Mouse (Mus musculus) limb, embryonic 10.5 days (tissue): ENCODE data around the gene Stpg4. TPM values are rescaled to one million over a fixed set of nuclear protein-coding genes. Genes with fewer than 3 reads are reported as not detected.

Experiments used
- DNase-seq: peaks from one replicate; pipeline ENCODE4 v3.0.0-alpha.2; 2017; ENCODE audit warnings: low spot score
- H3K27ac ChIP-seq: fragments of 300-500 bp; sonication (generic); 2 replicates; pipeline ENCODE4 v1.5.1; 2016; ENCODE audit warnings: mild to moderate bottlenecking
- H3K27me3 ChIP-seq: fragments of 300-500 bp; sonication (generic); 2 replicates; pipeline ENCODE4 v1.6.1; 2016; ENCODE audit warnings: low read depth, mild to moderate bottlenecking; ENCODE audit not compliant: poor library complexity, severe bottlenecking
- H3K36me3 ChIP-seq: fragments of 300-500 bp; sonication (generic); 2 replicates; pipeline ENCODE4 v1.6.1; 2016; ENCODE audit warnings: mild to moderate bottlenecking, moderate library complexity
- H3K4me1 ChIP-seq: fragments of 300-500 bp; sonication (generic); 2 replicates; pipeline ENCODE4 v1.6.1; 2016
- H3K4me3 ChIP-seq: fragments of 300-500 bp; sonication (generic); 2 replicates; pipeline ENCODE4 v1.5.1; 2016; ENCODE audit warnings: mild to moderate bottlenecking, moderate library complexity
- H3K9me3 ChIP-seq: fragments of 300-500 bp; sonication (generic); replicated peaks from 2 replicates; pipeline ENCODE4 v1.6.1; 2016; ENCODE audit warnings: mild to moderate bottlenecking
- WGBS: fragments of 180-500 bp; shearing (Covaris S2); methylation state at CpG from one replicate; pipeline ENCODE4 v1.1.7; 2016; 5-methylcytosine and 5-hydroxymethylcytosine counted together
- polyA plus RNA-seq: library from polyadenylated mRNA; unstranded; fragments of >200 nt; fragmentation: Nextera tagmentation; extraction: Ambion mirVana; gene quantifications from 2 replicates; pipeline ENCODE4 v1.2.1, GENCODE M21; 2016

Stpg4 gene
- polyA plus RNA-seq, 1 experiment from 2014 or later = not detected

GRCm38 (mm10) chr17:87391242-87391641 is 36.3 kb downstream of the Stpg4 start:
- 65% methylated on average over 7 of the region's 7 CpGs for WGBS
- no peaks in the 10 kb centered on the region for H3K36me3 ChIP-seq
- peak; percentile 26 for DNase-seq
- H3K4me3 ChIP-seq = no peak overlapping the region
- H3K27me3 ChIP-seq = no peaks in the 10 kb centered on the region
- peak overlapping the region; percentile 61 for H3K27ac ChIP-seq
- peaks cover 16% of the 10 kb centered on the region for H3K4me1 ChIP-seq
- H3K9me3 ChIP-seq = no peaks in the 10 kb centered on the region

DNA sequence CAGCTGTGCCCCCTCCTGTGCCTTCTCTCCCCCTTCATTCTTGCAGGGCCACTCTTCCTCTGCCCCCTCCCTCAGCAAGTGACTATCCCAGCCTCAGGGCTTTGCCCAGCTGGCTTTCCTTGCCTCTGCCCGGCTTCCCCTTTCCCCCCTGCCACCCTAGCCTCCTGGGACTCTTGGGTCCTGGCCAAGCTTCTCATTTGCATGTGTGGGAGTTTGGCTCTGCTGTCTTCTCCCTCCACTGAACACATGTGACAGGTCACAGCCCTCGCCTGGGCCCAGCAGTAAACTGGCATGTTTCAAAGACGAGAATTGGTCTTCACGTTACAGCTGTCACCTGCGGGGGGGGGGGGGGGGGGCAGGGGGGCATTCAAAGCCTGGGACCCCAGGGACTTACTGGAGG is 40.5 kb downstream of the Stpg4 start:
- Histone ChIP-seq H3K36me3 (no peaks in the 10 kb centered on the region), H3K4me1 (peaks cover 13% of the 10 kb centered on the region; the same call in 1 of the 2 replicates), H3K4me3 (no peak overlapping the region), H3K27me3 (no peaks in the 10 kb centered on the region), H3K27ac (no peak overlapping the region), H3K9me3 (no peaks in the 10 kb centered on the region)
- WGBS = 49% methylated on average over 4 of the region's 5 CpGs
- DNase-seq = no peak

DNA sequence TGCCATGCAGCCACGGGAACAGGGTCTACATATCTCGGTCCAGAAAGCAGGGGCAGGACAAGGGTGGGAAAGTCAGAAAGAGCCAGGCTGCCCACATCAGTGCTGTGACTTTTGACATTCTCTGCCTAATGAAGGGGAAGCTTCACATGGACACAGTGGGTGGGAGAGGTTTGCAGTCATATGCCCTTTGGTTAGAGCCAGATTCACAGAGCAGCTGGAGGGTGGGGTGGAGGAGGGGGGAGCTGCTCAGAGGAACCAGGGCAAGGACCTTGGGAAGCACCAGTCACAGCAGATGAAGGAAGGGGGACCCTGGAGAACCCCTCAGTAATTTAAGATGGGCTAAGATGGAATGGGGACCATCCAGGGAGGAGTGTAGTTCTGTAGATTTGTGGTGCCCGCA is 41.7 kb downstream of the Stpg4 start:
- H3K27ac ChIP-seq = no peak overlapping the region
- DNase-seq = no peak
- peaks cover 10% of the 10 kb centered on the region for H3K4me1 ChIP-seq
- H3K27me3 ChIP-seq = no peaks in the 10 kb centered on the region
- H3K36me3 ChIP-seq = no peaks in the 10 kb centered on the region
- no peak overlapping the region for H3K4me3 ChIP-seq
- no peaks in the 10 kb centered on the region for H3K9me3 ChIP-seq
- 86% methylated on average over 3 of the region's 3 CpGs for WGBS

- H3K27ac ChIP-seq = peak overlapping the region; percentile 87
- DNase-seq = no peak
- H3K36me3 ChIP-seq = no peaks in the 10 kb centered on the region
- 92% methylated on average over 9 of the region's 9 CpGs for WGBS
- H3K4me3 ChIP-seq = no peak overlapping the region
- no peaks in the 10 kb centered on the region for H3K27me3 ChIP-seq
- no peaks in the 10 kb centered on the region for H3K9me3 ChIP-seq
- H3K4me1 ChIP-seq = peaks cover 56% of the 10 kb centered on the region
Measured at GRCm38 (mm10) chr17:87380681-87381080, 46.9 kb downstream of the Stpg4 start.

DNA sequence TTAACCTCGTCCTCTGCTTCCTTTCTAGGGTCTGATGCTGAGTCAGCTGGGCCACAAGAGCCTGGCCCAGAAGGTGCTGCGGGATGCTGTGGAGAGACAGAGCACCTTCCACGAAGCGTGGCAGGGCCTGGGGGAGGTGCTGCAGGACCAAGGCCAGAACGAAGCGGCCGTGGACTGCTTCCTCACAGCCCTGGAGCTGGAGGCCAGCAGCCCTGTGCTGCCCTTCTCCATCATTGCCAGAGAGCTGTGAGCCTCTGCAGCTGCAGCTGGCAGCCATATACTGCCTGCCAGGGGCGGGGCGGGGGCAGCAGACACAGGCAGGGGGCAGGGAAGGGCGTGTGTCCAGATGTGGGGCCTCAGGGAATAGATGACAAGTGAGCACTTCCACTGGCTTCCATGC is 47.7 kb downstream of the Stpg4 start:
- no peak overlapping the region for H3K4me3 ChIP-seq
- no peaks in the 10 kb centered on the region for H3K27me3 ChIP-seq
- 33% methylated on average over 10 of the region's 10 CpGs for WGBS
- H3K9me3 ChIP-seq = no peaks in the 10 kb centered on the region
- no peaks in the 10 kb centered on the region for H3K36me3 ChIP-seq
- peak; percentile 56 for DNase-seq
- peak overlapping the region; percentile 87 for H3K27ac ChIP-seq
- H3K4me1 ChIP-seq = peaks cover 64% of the 10 kb centered on the region

DNA sequence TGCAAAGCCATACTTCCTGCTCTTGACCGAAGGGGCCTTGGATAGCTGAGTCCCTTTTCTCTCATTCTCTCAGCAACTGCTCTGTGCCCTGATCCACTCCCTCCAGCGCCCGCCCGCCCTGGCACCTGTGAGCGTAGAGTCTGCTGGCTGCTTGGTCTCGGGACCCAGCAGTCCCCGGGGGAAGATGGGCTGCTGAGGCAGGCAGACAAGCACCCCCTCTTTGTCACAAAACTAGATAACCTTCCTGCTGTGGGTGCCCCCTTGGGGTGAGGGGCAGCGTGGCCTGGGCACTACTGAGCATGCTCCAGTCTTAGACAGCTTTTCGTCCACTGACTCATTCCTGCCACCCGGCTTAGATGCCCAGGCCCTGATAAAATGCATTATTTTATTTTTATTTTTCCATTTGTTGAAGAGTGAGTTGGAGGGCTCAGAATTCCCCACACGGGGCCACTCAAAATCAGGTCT is 48.3 kb downstream of the Stpg4 start:
- Histone ChIP-seq H3K9me3 (no peaks in the 10 kb centered on the region), H3K36me3 (no peaks in the 10 kb centered on the region), H3K4me1 (peaks cover 65% of the 10 kb centered on the region), H3K27me3 (no peaks in the 10 kb centered on the region), H3K4me3 (no peak overlapping the region), H3K27ac (peak overlapping the region; percentile 87)
- WGBS = 86% methylated on average over 11 of the region's 11 CpGs
- no peak for DNase-seq

- no peak for DNase-seq
- Histone ChIP-seq H3K27me3 (no peaks in the 10 kb centered on the region), H3K4me3 (no peak overlapping the region), H3K4me1 (peaks cover 65% of the 10 kb centered on the region), H3K27ac (peak overlapping the region; percentile 87), H3K9me3 (no peaks in the 10 kb centered on the region), H3K36me3 (no peaks in the 10 kb centered on the region)
- 71% methylated on average over 16 of the region's 16 CpGs for WGBS
Measured at GRCm38 (mm10) chr17:87378354-87379159, 49.0 kb downstream of the Stpg4 start.

GRCm38 (mm10) chr17:87377536-87377935 is 50.0 kb downstream of the Stpg4 start:
- WGBS = 45% methylated on average over 6 of the region's 6 CpGs

GRCm38 (mm10) chr17:87376831-87377471 is 50.6 kb downstream of the Stpg4 start:
- H3K27me3 ChIP-seq = no peaks in the 10 kb centered on the region
- peak overlapping the region; percentile 87 for H3K27ac ChIP-seq
- DNase-seq = peak; percentile 62
- no peaks in the 10 kb centered on the region for H3K36me3 ChIP-seq
- H3K9me3 ChIP-seq = no peaks in the 10 kb centered on the region
- peaks cover 65% of the 10 kb centered on the region for H3K4me1 ChIP-seq
- WGBS = 62% methylated on average over 6 of the region's 6 CpGs
- H3K4me3 ChIP-seq = no peak overlapping the region

More at GRCm38 (mm10) chr17:87377536-87377935, 50.0 kb downstream of the Stpg4 start:
- no peak for DNase-seq
- H3K36me3 ChIP-seq = no peaks in the 10 kb centered on the region
- H3K4me1 ChIP-seq = peaks cover 65% of the 10 kb centered on the region
- H3K4me3 ChIP-seq = no peak overlapping the region
- H3K9me3 ChIP-seq = no peaks in the 10 kb centered on the region
- H3K27ac ChIP-seq = peak overlapping the region; percentile 87
- H3K27me3 ChIP-seq = no peaks in the 10 kb centered on the region

DNA sequence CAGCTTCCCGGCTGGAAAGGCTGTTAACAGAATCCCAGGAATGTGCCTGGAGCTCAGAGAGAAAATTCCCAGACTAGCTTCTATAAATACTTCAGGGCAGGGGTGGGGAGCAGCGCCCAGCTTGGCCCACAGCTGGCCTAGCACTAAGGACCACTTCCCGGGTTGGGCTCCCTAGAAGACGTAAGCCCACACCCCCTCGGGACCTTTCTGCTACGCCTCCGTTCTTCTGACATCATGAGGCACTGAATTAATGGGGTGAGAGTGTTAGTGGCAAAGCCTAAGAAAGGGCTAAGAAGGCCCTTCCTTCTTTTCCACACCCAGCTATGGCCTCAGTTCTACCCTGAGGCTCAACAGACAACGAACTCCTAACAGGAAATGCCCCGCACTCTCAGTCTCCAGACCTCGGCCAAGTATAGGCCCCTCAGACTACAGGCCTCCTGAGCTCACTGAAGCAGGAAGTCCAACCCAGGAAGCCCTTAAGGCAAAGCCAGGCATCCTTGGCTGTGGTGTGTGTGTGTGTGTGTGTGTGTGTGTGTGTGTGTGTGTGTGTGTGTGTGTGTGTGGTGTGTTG is 51.5 kb downstream of the Stpg4 start:
- H3K4me3 ChIP-seq = no peak overlapping the region
- no peaks in the 10 kb centered on the region for H3K9me3 ChIP-seq
- H3K4me1 ChIP-seq = peaks cover 67% of the 10 kb centered on the region
- WGBS = 33% methylated on average over 10 of the region's 10 CpGs
- H3K27me3 ChIP-seq = no peaks in the 10 kb centered on the region
- DNase-seq = peak; percentile 52
- H3K36me3 ChIP-seq = no peaks in the 10 kb centered on the region
- peak overlapping the region; percentile 87 for H3K27ac ChIP-seq

- no peaks in the 10 kb centered on the region for H3K27me3 ChIP-seq
- H3K36me3 ChIP-seq = no peaks in the 10 kb centered on the region
- 93% methylated on average over 9 of the region's 9 CpGs for WGBS
- H3K4me3 ChIP-seq = no peak overlapping the region
- H3K9me3 ChIP-seq = no peaks in the 10 kb centered on the region
- H3K27ac ChIP-seq = peak overlapping the region; percentile 37; the same call in 1 of the 2 replicates
- DNase-seq = no peak
- peaks cover 63% of the 10 kb centered on the region for H3K4me1 ChIP-seq
Measured at GRCm38 (mm10) chr17:87373327-87373726, 54.2 kb downstream of the Stpg4 start.

DNA sequence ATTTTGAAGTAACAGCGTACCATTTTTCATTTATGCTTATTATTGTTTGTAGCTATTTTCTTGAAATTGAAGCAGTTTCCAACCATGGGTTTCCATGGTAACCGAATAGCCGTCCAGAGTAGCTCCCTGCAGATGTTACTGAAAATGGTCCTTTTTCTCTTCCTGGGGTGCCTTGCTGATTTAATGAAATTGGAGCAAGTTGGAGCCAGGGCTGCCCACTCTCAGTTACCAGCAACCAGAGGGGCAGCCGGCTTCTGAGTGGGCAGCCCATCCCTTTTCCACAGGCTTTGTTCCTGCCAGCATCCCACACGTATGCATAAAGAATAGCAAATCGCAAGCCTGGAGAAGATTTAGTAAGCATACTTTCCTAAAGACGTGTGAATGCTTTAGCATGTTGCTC is 55.4 kb downstream of the Stpg4 start:
- Histone ChIP-seq H3K4me3 (no peak overlapping the region), H3K27ac (no peak overlapping the region), H3K9me3 (no peaks in the 10 kb centered on the region), H3K36me3 (no peaks in the 10 kb centered on the region), H3K4me1 (peaks cover 63% of the 10 kb centered on the region), H3K27me3 (no peaks in the 10 kb centered on the region)
- WGBS = 88% methylated on average over 7 of the region's 7 CpGs
- DNase-seq = no peak

GRCm38 (mm10) chr17:87369270-87369759 is 58.2 kb downstream of the Stpg4 start:
- Histone ChIP-seq H3K27me3 (no peaks in the 10 kb centered on the region), H3K9me3 (no peaks in the 10 kb centered on the region), H3K4me3 (no peak overlapping the region), H3K36me3 (no peaks in the 10 kb centered on the region), H3K27ac (peak overlapping the region; percentile 70), H3K4me1 (peaks cover 61% of the 10 kb centered on the region)
- 60% methylated on average over 18 of the region's 18 CpGs for WGBS
- DNase-seq = no peak
